Mouse (Mus musculus) E14TG2a.4 (cell line): Measurements from ENCODE around the gene C2cd4a.

Experiments used
- CTCF ChIP-seq: conservative IDR thresholded peaks from 2 replicates; pipeline ENCODE4 v1.5.1; 2014; ENCODE audit warnings: low read length
- NANOG ChIP-seq: IDR thresholded peaks from 2 replicates; pipeline ENCODE4 v1.6.1; 2014; ENCODE audit warnings: borderline replicate concordance, low read length, mixed read lengths

- TF ChIP-seq CTCF (no peak), NANOG (no peak)
Observed at GRCm38 (mm10) chr9:67874522-67875222, 42.5 kb upstream of the C2cd4a start.
